Mouse (Mus musculus) spleen, postnatal 4 days (tissue): ENCODE data around the gene Syne1.

Source experiments
- DNase-seq, 2 experiments: peaks; one replicate each; pipeline ENCODE4 v3.0.0; 2022; ENCODE audit warnings: low spot score in 2 of 2

Syne1 gene

DNA sequence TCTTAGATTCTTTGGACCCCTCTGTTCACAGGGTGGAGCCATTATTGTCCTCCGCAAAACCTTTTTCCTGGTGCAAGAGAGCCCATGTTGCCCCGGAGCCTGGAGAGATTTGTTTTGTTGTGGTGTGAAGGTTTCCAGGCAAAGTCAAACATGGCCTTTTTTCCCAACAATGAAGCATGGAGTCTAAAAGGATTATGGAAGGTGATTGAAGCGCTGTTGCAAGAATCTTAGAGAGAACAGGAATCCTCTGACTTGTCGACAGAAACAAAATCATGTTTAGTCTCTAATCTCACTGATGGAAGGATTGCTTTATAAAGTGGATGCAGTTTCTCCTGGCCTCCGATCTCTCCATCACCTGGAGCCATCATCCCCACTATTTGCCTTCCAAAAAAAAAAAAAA, at the start of gene Syne1:
Syne1 (minus strand) TSS at position 101 of the 400 bp plus-strand sequence.
- DNase-seq: no peak

DNA sequence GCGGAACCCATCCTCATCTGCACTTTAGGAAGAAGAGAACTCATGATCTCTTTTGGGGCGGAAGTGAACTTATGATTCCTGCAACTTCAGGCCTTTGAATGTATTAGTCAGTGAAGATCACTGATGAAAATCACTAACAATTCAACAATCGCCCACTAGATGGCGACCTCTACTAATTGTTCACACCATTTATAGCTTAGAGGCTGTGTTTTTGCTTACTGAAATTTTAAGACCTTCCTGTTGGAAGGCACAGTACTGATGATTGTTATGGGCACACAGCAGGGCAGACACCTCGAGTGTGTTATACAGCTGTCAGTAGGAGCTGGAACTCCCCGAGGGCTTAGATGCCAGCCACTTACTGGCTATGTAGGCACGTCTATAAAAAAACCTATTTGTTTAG, 48.8 kb upstream of the Syne1 start:
- DNase-seq: peak; percentile 42 to 77

DNA sequence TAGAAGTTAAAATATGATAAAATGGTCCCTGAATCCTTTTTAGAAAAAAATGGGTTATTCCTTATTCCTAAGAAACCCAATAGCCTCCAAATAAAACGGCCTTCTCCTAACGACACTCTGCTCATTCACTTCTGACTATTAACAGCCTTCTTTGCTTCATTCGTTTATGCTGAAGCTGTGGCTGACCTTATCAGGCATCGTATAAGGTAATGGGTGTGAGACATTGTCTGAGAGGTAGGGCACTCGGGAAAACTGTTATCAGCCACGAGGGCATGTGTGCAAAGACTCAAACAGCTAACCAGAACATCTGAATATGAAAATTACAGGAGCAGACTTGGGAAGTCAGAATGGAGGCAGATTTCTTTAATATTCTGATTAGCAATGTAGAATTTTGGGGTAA, 45.3 kb upstream of the Syne1 start:
- no peak for DNase-seq

DNA sequence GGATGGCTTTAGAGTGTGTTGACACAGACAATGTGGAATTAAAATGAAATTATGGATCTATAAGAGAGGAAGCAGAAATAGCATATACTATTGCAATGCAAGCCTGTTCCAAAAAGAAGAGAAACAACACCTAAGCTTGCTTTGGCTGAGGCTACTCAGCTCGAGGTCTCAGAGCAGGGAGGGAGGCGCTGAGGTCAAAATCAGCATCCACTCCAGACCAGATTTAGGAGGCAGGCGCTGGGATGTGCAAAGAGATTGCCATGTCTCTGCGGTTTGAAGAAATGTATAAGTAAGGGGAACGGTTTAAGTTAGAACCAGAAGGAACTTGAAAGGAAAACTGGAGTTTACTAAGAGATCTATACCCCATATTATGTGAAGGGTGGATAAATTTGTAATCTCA, 43.2 kb upstream of the Syne1 start:
- no peak for DNase-seq

DNA sequence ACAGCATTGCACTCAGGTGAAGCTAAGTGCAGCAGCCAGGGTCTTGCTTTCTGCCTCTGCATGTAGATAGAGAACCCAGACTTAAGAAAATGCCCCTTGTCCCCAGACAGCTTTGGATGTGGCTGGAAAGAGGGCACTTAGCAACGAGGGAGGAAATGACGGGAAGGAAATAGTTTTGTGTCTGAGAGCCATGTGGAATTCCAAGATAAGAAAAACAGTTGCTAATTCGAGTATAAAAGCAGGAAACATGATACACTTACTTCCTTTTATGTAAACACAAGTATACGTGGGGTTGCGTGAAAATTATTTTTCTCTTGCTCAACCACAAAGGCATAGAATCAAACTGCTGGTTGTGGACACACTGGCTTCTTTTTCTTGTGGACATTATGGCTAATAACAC, 42.2 kb upstream of the Syne1 start, which contains the start of gene Myct1:
Myct1 (plus strand) TSS at position 312 of the 400 bp plus-strand sequence.
- DNase-seq: no peak

DNA sequence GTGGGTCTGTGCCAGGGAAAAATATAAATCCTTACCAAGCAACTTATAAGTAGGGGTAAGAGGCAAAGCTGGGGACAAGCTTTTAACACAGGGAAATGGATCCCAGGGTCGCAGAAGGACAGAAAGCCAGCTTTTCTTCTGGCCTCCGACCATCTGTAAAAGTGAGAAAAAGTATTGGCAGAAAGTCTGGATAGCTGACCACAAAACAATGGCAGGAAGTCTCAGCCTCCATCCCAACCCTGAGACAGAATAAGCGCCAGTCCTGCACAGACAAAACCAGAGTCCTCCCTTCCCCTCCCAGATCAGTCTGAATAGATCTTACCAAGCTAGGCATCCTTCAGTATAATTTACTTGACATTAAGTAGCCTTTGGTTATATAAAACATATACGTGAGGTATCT, 40.7 kb upstream of the Syne1 start:
- DNase-seq: no peak

DNA sequence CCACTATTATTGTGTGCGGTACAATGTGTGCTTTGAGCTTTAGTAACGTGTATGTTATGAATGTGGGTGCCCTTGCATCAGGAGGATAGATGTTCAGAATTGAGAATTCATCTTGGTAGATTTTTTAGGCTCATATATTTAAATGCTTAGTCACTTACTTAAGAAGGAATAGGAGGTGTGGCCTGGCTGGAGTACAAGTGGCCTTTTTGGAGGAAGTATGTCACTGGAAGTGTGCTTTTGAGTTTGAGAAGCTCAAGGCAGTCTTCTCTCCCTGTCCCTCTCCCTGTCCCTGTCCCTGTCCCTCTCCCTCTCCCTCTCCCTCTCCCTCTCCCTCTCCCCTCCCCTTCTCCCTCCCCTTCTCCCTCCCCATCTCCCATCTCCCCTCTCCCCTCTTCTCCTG, 39.8 kb upstream of the Syne1 start:
- no peak for DNase-seq

DNA sequence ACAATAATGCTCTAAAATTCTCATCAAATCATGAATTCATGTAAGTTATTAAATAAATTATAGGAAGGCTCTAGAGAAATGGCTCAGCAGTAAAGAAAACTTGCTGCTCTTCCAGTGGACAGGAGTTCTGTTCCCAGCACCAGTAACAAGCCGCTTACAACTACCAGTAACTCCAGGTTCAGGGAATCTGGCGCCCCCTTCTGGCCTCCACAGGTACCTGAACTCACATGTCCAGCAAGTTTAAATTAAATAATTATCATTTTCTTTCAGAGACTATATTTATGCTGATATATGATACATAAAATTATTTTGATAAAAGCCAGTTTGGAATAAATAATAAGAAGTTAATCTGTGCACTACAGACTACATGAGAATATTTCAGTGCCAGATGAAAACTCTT, 22.0 kb upstream of the Syne1 start:
- DNase-seq: no peak

DNA sequence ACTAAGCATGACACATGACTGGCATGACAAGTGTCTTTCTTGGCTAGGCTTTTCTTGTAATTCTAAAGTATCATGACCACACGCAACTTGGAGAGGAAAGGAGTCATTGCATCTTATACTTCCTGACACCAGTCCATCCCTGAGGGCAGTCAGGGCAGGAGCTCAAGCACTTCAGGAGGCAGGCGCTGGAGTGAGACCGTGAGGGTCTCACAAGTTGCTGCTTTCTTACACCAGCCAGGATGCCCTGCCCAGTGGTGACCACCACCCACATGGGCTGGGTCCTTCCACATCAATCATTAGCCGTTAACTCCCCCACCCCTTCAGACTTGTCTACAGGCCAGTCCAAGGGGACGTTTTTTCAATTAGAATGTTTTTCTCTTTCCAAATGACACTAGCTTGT, 20.1 kb upstream of the Syne1 start:
- DNase-seq: no peak

DNA sequence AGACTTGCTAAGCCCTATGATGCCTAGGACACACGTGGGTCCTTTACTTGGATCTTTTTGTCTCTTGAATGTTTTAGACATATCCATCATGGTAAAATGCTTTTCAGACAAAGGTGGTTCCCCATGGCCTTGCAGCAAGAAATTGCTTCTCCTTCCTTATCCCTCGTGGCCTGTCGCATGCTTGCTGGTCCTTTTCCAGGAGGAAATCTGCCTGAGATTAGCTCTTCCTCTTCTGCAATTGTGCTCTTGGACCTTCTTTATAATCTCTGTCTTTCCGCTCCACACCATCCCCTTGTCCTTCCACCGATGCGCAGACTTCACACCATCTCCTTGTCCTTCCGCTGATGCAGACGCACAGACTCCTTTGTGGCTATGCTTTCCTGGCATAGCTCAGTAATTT, 18.8 kb upstream of the Syne1 start:
- DNase-seq: no peak

DNA sequence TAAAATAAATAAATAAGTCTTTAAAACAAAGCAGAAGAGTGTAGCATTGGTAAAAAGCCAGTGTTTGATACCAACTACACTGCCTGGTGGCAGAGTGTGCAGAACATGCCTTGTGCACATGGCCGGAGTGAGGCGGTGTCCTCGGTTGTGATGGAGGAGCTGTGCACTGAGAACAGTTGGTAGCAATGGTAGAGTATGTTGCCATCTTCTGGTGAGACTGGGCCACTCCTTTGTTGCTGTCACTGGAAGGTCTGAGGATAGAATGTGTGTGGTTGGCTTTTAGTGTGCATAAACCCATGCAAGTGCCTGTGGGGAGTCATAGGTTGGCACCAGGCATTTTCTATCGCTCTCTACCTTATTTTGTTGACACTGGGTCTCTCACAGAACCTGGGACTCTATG, 17.7 kb upstream of the Syne1 start:
- no peak for DNase-seq

DNA sequence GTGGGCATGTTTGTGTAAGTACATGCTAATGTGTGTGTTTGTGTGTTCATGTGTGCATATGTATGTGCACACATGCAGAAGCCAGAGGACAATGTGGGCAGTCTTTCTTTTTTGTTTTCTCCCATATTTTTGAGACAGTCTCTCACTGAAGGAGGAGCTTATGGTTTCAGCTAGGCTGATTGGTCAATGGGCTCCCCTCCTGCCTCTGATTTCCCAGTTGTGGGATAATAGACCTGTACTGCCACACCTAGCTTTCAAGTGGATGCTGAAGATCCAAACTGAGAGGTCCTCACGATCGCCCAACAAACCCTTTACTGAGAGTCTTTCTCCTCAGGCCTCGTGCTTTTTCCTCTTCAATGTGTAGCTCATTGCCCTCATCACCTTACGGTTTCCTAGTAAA, 10.4 kb upstream of the Syne1 start:
- no peak for DNase-seq

DNA sequence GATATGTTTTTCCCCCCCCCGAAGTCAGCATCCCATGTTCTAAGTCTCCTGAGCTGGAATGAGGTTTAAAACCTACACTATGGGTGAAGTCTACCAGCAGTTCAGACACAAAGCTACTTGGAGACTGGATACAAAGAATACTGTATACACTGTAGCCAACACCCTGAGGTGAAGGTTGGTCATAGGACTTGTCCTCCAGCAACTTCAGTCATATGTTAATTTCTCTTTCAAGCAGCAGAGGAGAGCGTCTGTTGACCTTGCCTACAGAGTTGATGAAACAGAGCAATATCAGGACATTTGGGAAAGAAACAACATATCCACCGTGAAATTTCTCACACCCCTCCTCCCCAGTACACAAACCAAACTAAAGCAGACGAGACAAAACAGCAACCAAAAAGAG, 9.2 kb upstream of the Syne1 start:
- no peak for DNase-seq

DNA sequence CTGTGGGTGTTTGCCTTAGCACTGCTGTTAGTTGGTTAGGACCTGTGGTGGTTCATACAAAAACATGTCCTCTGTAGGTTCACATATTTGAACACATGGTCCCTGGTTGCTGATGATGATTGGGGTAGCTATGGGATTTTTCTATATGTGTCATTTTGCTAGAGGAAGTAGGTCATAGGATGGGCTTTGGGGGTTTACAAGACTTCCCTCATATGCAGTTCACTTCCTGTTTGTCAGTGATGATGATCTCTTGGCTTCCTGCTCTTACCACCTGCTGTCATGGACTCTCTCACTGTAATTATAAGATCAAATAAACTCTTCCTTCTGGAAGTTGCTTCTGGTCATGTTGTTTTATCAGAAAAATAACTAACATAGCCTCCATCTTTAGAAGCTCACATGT, 7.5 kb upstream of the Syne1 start:
- no peak for DNase-seq

DNA sequence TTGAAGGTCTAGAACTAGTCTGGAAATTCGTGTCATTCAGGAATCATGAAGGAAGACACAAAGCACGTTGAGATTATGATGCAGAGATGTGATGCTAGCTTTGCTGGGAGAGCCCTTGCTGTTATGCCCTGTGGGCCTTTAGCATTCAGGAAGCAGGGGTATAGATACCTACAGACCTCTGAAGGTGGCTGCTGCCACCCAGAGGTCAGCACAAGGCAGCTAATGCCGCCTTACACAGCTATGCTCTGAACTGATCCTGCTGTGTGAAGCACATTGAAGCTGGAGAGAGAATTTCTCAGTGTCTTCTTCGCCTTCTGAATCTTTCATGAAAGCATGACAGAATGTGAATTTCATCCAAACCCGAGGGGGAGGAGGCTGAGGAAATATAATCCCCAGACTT, 3.7 kb upstream of the Syne1 start:
- DNase-seq: no peak

DNA sequence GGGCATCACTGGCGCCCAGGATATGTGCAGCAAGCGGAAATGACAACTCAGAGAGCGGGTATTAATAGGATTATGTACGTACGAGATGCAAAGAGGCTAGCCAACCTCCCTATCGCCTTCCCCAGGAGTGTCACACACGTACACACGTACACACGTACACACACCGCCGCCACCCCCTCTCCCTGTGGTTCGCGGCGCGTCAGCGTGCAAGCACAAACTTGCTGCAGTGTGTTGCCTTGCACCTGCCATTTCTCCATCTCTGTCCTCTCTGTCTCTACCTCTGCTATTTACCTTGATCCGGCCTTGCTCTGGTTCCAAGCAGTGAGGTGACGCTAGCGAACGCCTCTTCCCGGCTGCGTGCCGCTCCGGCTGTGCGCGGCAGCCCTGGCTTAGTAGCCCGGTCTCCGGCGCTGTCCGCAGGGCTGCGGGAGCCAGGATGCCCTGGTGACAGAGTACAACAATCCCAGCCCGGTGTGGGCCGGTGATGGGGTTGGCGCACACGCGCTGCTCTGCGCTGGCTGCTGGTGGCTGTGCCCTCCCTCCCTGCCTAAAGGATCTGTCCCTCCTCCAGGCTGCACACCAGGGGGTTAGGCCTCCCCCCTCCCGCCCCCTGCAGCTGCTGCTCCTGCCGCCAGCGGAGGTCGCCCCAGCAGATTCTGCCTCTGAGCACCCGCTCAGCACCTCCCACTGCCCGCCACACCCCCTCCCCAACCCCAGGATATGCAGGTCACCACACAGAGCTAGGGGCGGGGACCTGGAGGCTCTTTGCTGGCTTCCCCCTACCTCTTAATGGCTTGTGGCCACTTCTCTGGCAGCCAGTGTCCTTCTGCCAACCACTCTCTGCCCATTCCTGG, 887 bp downstream of the Syne1 start:
- peak; percentile 29 to 67 for DNase-seq

DNA sequence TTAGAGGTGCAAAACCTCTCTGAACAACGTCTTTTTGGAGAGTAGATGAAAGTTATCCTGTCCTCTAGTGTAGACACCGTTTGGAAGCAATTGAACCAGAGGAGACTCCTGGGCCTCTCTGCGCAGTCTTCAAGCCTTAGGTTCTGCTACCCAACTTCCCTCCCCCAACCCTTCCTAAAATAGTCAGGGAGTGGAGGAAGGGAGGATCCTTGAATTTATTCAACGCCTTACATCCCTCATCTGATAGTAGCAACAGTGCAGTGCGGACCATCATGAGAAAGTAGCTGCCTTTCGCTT, 1.5 kb downstream of the Syne1 start:
- DNase-seq: no peak

DNA sequence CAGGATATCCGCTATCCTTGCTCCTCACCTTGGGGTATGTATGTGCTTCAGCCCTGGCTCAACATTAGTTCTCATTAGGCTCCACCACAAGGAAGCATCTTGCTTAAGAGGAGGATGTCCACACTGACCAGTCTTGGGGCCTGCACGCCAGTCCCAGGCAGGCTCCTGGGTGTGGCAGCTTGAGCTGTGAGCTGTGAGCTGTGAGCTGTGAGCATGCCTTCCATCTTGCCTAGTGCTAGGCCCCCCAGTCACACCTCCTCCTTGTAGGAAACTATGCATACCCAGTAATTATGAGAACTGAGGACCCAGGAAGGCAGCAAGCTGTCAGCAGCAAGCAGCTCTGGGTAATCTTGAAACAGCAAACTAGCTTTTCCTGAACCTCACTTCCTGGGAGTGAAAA, 2.6 kb downstream of the Syne1 start:
- DNase-seq: peak; percentile 22 to 61

DNA sequence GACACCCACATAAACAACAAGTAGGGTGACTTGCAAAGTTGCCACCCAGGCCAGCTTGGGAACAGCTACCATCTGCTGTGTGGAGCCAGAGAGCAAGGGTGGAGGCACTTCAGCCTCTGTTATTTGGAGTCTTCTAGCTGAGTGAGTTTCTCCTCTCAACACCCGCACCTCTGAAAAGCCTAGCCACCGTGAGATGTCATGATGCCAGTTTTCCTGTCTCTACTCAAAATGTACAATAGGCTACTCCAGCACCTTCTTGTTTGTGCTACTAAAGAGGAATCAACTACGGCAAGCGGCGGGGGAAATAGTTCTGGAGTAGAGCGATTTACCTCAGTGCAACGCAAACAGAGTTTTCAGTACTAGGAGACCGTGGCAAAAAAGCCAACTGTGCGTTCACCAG, 3.5 kb downstream of the Syne1 start:
- no peak for DNase-seq

DNA sequence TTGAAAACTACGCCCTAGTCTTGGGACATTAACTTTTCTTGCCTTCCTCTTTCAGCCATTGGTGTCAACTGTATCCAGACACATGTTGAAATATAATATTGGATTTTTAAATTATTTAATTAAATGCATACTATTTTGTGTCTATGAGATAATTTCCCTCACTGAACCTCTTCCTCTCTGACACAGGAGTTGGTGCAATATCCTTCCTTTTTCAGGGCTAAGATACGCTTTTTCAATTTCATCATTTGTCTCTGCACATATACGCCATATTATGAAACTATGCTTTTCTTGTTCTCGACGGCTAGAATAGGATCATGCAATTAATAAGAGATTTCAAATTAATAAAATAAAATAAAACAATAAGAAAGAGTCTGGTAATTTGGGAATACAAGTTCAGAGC, 4.9 kb downstream of the Syne1 start:
- DNase-seq: no peak

DNA sequence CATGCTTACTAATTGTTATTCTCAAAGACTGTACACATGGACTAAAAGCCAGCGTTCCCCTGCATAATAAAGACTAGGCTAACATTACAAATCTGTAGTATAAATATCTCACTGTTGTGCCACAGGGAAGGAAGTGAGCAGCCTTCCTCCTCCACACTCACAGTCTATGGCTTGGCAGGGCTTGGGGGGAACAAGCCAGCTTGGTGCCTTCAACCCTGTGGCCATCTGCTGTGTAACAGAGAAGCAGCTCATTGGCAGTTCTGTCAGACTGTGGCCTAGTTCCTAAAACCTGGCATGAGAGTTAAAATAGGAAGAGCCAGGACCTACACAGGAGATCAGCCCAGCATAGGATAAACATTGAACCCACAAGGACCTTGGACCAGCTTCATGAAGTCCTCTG, 23.0 kb downstream of the Syne1 start:
- no peak for DNase-seq

DNA sequence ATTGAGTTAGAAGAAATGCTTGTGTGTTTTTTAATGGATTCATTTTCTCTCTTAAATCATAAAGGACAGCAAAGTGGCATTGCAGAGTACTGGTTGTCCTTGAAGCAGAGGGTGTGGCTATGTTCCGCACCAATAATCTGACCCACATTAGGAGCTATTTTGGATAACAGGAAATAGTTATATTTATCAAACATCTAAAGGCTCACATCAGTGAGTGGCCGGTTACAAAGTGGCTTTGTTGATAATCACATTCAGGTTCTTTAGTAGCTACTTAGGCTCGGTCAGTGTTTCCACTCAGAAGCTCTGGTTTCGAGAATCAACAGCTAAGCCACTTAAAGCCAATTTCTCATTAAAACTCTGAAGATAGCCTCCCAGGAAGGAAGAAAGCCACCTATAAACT, 23.6 kb downstream of the Syne1 start:
- no peak for DNase-seq

DNA sequence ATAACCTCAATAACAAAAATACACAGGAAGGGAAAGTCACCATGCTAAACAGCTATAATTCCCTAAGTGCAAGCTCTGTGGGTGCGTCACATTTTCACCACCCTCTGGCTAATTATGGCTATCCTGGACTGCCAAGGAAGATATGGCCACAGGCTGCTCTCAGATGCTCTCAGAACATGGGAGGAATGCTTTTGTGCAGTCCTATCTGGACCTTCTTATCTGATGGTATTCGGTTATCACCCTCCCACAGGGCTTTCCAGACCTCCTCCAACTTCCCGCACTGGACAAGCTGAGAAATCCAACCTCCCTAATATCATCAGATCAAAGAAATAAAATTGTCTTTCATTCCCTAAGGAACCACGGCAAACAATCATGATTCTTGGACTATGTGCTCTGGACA, 28.4 kb downstream of the Syne1 start:
- no peak for DNase-seq

DNA sequence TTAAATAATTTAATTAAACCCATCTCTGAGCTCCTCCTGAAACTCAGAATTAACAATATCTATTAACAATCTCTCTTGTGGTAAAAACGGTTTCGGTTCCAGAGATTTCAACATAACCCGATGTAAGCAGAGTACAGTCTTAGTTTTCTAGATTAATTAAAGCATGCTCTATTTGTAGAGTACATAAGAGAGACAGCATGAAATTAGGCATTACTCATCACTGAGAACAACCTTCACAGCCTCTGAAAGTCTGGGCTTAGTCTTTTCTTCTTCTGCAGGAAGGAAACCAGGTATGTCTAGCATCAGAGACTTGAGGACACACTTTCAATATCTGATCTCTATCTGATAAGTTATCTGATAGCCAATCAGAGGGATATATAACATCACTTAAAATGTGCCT, 29.0 kb downstream of the Syne1 start:
- no peak for DNase-seq
